Mouse (Mus musculus): ENCODE results near the gene Tollip. TPM values are rescaled to one million over a fixed set of nuclear protein-coding genes. Genes with fewer than 3 reads are reported as not detected.
A peak's percentile ranks its signal among the peaks of the same experiment; 100 is the strongest.
"Not testable (repeated sequence)": the region's sequence is repeated elsewhere in the genome, so short reads cannot be mapped to it uniquely, and the experiment has no call there.

Tollip gene
- total RNA-seq, 2 experiments from 2014 or later: 31.1 to 34.3 TPM

DNA sequence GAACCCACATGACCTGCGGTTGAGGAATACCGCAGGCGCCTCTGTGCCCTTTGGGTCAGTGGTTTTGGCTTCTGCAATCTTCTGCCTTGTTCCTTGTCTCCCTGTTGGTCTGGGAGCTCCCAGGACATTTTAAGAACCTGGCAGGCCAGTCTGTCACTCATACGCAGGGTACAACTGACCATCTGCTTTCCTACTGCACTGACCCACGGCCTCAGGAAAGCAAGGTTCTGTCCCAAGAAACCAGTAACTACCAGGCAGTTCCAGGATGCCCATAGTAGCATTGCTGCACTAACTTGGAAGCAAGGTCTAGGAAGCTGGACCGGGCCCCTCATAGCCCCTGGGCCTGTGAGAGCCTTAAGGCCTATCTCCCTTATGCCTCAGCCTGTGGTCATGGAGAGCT, 16.6 kb upstream of the Tollip start:
- no peak for DNase-seq (ENCODE audit: low spot score in 2 of 2)

DNA sequence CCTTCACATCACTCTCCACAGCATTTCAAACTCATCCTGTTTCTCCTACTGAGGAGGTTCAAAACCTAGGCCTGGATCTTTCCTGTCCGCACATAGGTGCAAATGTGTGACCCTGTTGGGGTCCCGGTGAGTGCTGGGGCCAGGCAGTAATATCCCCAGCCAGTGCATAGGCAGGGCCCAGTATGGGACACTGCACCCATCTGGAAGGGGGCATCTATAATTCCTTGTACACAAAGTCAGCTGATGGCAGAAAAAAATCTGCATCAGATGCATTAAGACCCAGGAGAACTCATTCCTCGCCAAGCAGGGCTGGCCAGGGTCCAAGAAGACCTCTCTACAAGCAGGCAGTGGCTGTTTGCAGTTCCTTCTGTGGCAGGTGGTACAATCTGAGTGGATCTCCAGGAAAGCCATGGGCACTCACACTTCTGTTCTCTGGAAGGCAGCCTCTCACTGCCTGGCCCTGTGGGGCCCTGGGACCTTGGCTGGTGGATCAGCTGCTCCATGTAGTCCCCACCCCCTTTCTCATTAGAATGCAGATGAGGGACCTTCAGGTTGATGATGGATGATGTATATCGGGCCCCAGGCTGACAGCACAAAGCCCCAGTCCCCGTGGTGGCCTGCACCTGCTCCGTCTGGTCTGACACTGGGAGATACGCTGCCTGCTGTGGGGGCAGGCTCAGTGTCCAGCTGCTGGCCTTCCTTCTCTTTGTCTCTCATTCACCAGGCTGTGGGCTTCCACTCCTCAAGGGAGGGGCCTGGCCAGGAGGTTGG, 16.0 kb upstream of the Tollip start:
- no peak for DNase-seq (ENCODE audit: low spot score in 2 of 2)

DNA sequence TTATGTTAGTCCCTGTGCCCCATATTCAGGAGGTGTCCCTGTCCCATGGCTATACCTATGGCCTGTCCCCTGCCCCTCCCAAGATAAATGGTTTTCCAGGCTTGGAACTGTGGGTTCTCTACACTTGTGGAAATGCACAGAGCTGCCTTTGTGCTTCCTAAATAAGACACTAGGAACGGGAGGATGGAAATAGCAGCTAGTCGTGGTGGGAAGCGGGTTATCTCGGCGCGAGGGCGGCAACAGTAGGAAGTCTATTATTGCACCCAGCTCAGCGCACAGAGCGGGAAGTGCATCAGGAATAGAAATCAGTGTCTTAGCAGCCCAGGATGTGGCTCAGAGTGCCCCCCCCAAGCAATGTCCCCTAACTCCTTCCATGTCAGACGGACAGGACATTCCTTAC, 10.3 kb upstream of the Tollip start:
- no peak for DNase-seq (ENCODE audit: low spot score in 2 of 2)

DNA sequence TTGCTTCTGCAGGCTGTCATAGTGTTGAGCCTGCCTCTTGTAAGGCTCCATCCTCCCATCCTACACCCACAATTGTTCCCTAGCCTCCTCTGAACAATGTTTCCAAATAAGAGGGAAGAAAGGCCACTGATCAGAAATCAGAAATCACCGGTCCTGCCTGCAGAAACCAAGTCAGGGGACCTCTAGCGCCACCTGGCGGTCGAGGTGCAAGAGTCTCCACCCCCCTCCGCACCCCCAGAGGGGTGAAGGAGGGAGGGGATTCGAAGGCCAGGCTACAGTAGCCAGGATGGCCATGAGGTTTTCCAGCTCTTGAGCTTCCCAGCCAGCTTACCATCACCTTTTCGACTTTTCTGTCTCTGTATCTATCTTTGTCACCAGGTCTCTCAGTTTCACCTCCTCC, 6.6 kb upstream of the Tollip start:
- peak; percentile 59 to 73 for DNase-seq (ENCODE audit: low spot score in 2 of 2)

DNA sequence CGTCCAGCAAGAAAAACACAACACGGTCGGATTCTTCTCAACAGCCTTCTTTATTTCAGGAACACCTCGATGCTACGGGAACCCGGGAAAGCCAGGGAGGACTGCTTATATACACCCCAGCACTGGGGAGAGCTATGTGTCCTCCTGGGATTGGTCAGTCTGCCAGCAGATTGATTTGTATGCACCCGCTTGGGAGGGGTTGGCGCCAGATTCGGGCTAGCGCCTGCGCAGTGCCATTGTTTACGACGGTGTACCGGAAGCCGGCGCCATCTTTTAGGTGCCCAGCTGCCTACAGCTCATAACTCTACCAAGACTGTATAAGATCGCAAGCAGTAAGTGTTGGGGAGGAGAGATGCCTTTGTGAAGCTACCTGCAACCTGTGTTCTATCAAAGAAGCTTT, 5.8 kb upstream of the Tollip start:
- DNase-seq (ENCODE audit: low spot score in 2 of 2): not testable (repeated sequence)

DNA sequence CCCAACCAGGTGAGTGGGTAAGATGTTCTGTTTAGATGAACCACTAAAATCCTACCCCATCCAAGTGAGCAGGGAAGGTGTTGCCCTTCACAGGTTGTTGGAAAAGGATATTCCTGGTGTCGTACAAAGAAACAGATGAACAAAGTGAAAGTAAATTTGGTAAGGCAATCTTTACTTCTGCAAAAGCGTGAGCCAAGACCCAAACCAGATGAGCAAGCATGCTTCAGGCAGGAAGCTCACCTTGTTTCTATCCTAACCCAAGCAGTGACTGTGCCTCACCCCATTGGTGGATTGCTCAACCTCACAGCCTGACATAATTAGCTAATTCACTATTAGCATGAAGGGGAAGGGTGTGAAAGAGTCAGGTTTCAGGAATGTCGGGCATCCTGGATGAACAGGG, 7.0 kb downstream of the Tollip start:
- no peak for DNase-seq (ENCODE audit: low spot score in 2 of 2)

DNA sequence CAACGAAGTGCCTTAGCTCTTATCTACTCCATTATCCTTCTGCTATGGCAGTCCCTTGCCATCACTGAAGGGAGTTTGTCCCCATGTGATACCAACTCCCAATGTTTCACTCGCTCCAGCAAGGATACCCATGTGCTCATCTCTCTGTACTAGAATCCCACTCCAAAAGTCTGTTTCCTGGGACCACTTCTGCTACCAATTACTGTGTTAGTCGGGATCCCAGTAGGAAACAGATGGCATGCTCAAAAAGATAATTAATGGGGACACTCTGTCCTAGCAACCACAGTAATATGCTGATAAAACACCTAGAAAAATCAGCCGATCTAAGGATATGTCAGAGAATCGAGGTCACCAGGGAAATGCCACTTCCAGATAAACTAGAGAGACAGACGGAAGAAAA, 9.7 kb downstream of the Tollip start:
- DNase-seq (ENCODE audit: low spot score in 2 of 2): no peak

DNA sequence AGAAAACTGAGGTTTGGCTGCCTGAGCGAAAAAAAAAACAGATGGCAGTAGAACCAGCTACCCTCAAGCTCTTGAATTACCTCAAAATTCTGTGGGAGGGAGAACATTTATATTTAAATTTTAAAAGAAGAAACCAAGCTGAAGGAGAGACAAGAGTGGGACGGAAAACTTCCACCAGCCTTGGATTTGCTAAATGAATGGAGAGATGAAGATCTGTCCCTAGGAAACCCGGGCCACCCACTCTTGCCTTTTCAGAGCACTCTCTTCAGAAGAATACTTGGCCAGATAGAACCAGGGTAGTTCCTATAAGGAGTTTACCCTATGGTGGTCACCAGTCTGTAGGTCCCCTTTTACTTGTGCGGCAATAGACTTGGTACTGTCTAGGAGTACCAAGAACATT, 15.5 kb downstream of the Tollip start:
- DNase-seq (ENCODE audit: low spot score in 2 of 2): no peak

DNA sequence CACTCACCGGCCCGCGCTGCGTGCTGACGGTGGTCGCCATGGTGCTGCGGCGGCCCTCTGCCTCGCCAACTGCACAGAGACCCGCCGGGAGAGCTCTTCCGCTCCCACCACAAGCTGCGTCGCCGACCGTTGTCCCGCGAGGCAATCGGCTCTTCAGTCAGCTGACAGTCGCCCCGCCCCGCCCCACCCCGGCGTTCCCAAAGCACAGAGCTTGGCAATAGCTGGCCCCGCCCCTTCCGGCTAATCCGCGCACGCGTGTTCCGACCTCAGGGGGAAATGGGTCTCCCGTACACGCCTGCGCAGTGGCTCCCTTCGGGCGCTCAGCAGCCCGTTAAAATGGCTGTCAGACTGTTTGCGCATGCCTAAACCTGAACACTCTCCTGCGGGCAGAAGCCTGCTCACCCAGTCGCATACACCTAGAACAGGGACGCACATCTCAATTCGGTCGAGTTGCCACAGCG, 16.0 kb downstream of the Tollip start:
- DNase-seq (ENCODE audit: low spot score in 2 of 2): peak; percentile 99 to 100

DNA sequence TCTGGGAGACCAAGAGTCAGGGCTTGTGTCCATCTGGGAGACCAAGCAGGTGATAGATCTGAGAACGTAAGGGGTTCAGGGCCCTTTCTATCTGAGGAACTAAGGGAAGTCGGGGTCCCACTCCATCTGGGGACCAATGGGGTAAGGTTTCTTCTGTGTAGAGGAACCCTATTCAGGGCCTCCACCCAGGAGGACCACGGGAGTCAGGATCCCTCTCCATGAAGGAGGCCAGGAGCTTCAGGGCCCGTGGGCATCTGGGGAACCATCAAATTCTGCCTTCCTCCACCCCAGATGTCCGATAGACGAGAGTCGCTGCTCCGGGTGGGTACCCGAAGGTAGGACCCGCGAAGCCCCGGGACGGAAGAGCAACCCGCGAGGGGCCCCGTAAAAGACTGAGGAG, 16.5 kb downstream of the Tollip start:
- no peak for DNase-seq (ENCODE audit: low spot score in 2 of 2)

DNA sequence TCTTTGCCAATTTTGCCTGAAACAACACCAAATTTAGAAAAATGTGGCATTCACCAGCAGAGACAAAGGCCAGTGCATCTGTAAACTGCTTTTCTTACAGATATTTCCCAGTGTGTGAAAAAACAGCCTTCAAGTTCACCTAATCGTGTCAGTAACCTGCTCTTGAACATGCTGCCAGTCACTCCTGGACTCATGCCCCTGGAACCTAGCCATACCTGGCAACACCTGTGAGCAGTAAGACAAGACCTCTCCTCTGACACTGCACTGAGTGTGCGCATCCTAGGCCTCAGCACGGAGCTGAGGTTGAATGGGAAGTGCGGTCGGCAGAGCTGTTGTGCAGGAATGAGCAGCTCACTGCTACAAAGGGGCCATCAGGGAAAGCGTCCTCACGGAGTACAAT, 26.2 kb downstream of the Tollip start:
- DNase-seq (ENCODE audit: low spot score in 2 of 2): no peak

DNA sequence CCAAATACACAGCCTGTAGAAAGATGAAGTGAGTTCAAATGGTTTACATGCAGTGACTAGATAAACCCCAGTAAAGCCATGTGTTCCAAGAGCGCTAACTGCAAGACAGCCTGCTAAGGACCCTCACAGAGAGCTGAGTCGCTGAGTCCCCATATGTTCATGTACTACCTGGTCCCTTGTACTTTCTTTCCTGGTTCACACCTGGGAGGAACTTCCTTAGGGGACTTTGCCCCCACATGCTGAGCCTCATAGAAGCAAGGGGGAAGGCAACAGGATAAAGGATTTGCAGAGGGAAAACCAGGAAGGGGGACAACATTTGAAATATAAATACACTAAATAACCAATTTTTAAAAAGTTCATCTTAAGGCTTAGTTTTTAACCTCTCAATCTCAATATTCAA, 39.5 kb downstream of the Tollip start:
- DNase-seq (ENCODE audit: low spot score in 2 of 2): no peak

DNA sequence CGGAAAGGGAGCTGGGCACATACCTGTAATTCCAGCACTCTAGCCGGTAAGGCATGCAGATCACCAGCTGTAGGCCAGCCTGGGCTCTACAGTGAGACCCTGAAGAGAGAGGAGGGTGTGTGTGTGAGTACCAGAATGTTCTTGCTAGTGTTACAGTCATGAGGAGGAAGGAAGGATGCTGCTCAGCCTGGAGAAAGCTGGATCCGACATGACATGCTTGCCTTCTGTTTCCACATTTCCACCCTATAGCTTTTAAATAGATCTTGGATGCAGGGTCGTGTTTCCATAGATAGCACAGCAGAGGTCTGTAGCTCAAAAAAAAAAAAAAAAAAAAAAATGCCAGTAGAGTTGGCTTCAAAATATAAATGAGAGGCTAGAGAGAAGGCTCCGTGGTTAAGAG, 43.4 kb downstream of the Tollip start:
- DNase-seq (ENCODE audit: low spot score in 2 of 2): no peak

DNA sequence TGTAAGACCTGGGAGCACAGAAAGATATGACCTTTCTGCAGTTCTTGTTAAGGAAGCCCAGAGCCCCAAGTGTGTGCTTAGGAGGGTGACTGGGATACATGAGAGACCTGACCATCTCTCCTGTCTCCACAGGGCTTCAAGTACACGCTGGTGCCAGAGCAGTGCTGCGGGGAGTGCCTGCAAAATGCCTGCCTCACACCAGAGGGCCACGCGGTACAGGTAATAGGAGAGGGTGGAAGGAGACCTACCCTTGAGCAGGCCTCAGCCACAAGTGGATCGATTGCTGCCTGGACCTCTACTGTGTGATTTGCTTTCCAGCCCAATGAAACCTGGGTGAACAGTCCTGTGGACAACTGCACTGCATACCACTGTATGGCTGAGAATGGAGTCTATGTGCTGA, 47.8 kb downstream of the Tollip start:
- no peak for DNase-seq (ENCODE audit: low spot score in 2 of 2)

DNA sequence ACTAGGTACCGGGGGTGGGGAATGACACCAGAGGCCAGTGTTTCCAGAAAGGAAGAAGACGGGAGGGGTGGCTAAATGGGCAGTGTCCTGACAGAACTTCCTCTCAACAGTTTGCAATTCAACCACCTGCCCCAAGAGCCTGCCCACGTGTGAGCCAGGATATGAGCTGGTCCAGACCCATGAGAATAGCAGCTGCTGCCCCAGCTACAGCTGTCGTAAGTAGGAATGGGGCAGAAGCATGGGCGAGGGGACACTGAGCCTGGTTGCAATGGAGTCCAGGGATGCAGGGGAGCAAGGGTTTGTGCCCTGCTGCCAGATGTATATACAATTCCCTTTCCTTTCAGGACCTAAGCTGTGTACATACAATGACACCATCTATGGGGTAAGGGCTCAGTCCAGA, 48.7 kb downstream of the Tollip start:
- DNase-seq (ENCODE audit: low spot score in 2 of 2): no peak

DNA sequence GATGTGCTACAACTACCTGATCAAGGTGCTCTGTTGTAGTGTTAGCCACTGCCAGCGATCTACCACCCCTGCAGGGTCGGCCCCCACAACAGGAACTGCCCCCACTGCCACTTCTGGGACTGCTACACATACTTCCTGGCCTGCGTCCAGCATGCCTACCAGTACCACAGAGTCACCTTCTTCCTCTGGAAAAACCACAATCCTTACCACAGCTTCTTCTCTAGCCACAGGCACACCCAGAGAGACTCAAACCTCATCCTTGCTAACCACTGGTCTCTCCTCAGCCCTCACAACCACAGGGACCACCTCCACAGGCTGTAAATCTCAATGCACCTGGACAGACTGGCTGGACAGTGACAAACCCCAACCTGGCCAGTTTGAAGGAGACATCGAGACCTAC, 57.3 kb downstream of the Tollip start:
- DNase-seq (ENCODE audit: low spot score in 2 of 2): no peak

DNA sequence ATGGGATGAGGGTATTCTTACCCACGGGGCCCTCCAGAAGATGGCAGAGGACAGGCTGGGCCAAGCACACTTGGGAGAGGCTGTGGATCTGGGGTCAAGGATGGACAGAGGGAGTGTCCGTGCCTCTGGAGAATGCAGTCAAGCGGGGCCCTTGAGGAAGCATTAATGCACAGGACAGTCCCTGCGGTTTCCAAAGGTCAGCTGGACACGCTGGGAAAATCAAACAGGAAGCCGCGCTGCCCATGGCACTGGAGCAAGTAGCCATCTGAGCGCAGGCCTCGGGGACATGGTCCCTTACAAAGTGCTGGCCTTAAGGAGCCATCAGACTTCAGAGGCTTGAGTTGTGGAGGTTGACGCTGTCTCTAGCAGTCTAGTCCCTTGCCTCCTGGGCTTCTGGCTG, 78.0 kb downstream of the Tollip start:
- DNase-seq (ENCODE audit: low spot score in 2 of 2): no peak

DNA sequence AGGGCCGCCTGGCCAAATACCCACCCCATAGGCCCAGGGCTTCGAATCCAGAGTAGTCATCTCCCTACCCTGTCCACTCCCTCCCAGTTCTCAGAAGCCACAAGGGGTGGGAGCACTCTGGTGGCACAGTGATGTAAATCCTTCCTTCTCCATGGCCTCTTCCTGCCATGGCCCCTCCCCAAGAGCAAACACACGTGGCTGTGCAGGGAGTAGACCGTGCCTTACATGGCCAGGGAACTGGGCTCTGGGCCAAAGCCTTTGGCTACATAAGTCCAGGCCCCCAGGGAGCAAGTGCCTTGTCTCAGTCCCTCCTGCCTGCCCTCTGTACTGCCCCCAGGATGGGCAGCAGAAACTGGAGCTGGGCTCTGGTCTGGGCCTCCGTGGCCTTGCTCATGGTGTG, 79.5 kb downstream of the Tollip start, which contains the start of gene Muc5b:
Gene Muc5b (plus strand): TSS at position 292 of the 400 bp plus-strand sequence.
- no peak for DNase-seq (ENCODE audit: low spot score in 2 of 2)

DNA sequence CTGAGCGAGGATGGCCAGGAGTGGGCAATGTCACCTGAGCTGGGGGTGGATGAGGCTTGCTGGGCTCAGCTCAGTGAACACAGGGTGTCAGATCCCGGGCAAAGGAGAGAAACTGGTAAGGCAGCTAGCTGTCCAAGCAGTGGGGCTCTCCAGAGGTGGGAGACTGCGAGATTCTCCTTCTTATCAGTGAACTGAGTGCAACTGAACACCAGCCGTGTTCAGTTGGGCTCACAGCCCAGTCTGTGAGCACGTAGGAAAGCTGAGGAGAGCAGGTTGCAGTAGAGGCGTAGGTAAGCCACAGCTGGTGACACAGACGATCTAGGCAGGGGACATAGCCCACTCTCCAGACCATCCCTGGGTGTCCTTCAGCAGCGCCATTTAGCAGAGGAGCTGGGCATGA, 81.9 kb downstream of the Tollip start:
- DNase-seq (ENCODE audit: low spot score in 2 of 2): no peak

DNA sequence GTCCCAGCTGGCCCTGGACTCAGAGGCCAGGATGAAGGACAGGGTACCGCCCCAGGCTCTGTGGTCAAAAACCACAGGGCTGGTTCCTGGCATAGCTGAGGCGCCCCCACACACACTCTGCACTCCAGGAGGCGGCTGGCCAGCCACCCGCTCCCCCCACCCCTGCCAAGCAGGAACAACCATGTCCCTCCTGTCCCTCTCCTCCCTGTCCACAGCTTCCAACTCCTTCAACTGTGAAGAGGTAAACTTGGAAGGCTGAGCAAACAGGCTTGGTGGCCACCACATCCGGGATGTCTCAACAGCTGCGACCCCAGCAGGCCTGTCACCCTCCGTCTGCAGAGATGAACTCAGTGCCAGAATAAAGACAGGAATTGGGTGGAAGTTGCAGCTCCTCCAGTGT, 82.4 kb downstream of the Tollip start:
- no peak for DNase-seq (ENCODE audit: low spot score in 2 of 2)

All from gastrocnemius, postnatal 4 days (tissue).